Mouse (Mus musculus) erythroblast, embryonic 14.5 days (primary cell): ENCODE measurements around the gene Eif3c. TPM values are rescaled to one million over a fixed set of nuclear protein-coding genes. Genes with fewer than 3 reads are reported as not detected.

Experiments used
- H3K27me3 ChIP-seq: 2 replicates; pipeline ENCODE4 v1.6.1; 2012; ENCODE audit warnings: inconsistent platforms; ENCODE audit not compliant: control insufficient read depth
- H3K36me3 ChIP-seq: 2 replicates; pipeline ENCODE4 v1.6.1; 2012; ENCODE audit warnings: mild to moderate bottlenecking, inconsistent platforms; ENCODE audit not compliant: control insufficient read depth
- H3K4me1 ChIP-seq: 2 replicates; pipeline ENCODE4 v1.6.1; 2012; ENCODE audit warnings: inconsistent platforms; ENCODE audit not compliant: control insufficient read depth
- H3K4me3 ChIP-seq: replicated peaks from 2 replicates; pipeline ENCODE3; 2012; ENCODE audit warnings: moderate library complexity, mild to moderate bottlenecking, inconsistent platforms
- H3K9me3 ChIP-seq: 2 replicates; pipeline ENCODE4 v1.6.1; 2012; ENCODE audit warnings: low read length, inconsistent platforms, mixed read lengths; ENCODE audit not compliant: control insufficient read depth
- GATA1 ChIP-seq: IDR thresholded peaks from 2 replicates; pipeline ENCODE4 v1.6.1; 2012; ENCODE audit warnings: low read length, inconsistent platforms, mixed read lengths
- TAL1 ChIP-seq: IDR thresholded peaks from 3 replicates; pipeline ENCODE4 v1.6.1; 2012; ENCODE audit warnings: low read length, inconsistent platforms, mixed read lengths
- polyA plus RNA-seq: library from polyadenylated mRNA; stranded (reverse); fragments of >175 nt; gene quantifications from 2 replicates; pipeline ENCODE4 v1.2.3, GENCODE M21; 2012

Gene Eif3c
- polyA plus RNA-seq, 1 experiment, result 6.2 TPM

DNA sequence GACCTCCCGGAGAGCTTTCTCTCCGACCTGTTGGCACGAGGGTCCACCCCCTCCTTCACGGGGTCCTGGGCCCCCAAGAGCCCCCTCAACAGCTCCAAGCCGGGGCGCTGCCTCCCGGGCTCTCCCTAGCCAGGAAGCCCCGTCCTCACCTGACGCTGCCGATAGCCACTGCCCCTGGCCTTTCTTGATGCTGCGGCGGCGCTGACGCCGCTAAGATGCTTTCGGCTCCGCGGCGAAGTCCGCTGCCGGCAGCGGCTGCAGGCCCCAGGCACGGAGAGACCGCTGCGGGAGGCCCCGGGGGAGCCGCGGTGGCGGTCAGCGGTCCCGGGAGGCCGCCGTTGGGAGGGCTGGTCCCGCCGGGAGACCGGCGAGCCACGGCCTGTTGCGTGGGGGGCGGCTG lies 63.5 kb downstream of the Eif3c start:
- peaks cover 36% of the 10 kb centered on the region for H3K36me3 ChIP-seq
- H3K4me3 ChIP-seq, result peak overlapping the region; percentile 100
- H3K9me3 ChIP-seq, result no peaks in the 10 kb centered on the region
- TF ChIP-seq TAL1, result no peak
- TF ChIP-seq GATA1, result no peak
- no peaks in the 10 kb centered on the region for H3K27me3 ChIP-seq
- H3K4me1 ChIP-seq, result peaks cover 39% of the 10 kb centered on the region

GRCm38 (mm10) chr7:126502023-126502741 lies 64.0 kb downstream of the Eif3c start:
- H3K4me3 ChIP-seq, result peak overlapping the region; percentile 100
- H3K36me3 ChIP-seq, result peaks cover 41% of the 10 kb centered on the region
- TF ChIP-seq GATA1 (no peak), TAL1 (no peak)
- H3K9me3 ChIP-seq, result no peaks in the 10 kb centered on the region
- H3K27me3 ChIP-seq, result no peaks in the 10 kb centered on the region
- peaks cover 44% of the 10 kb centered on the region for H3K4me1 ChIP-seq

DNA sequence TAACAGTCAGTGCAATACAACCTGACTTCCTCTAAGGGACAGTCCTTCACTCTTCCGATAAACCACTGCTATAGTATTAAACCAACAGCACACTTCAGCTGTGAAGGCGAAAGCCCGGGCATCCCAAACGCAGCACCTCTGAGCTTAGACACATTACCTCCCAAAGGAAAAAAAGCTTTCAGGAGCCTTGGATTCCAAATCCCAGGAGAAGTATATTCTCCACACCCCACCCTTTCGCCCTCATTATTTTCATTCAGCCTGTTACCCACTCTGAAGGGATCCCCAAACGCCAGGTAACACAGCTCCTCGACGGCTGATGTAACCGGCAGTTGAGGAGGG lies 64.6 kb downstream of the Eif3c start:
- peak overlapping the region; percentile 100 for H3K4me3 ChIP-seq
- no peak for TF ChIP-seq GATA1
- no peak for TF ChIP-seq TAL1
- peaks cover 47% of the 10 kb centered on the region for H3K36me3 ChIP-seq
- H3K4me1 ChIP-seq, result peaks cover 46% of the 10 kb centered on the region
- H3K9me3 ChIP-seq, result no peaks in the 10 kb centered on the region
- H3K27me3 ChIP-seq, result no peaks in the 10 kb centered on the region

GRCm38 (mm10) chr7:126499416-126499815 lies 66.8 kb downstream of the Eif3c start:
- no peak overlapping the region for H3K4me3 ChIP-seq
- H3K4me1 ChIP-seq, result peaks cover 45% of the 10 kb centered on the region
- no peak for TF ChIP-seq TAL1
- TF ChIP-seq GATA1, result no peak
- H3K27me3 ChIP-seq, result no peaks in the 10 kb centered on the region
- H3K9me3 ChIP-seq, result no peaks in the 10 kb centered on the region
- H3K36me3 ChIP-seq, result peaks cover 69% of the 10 kb centered on the region

GRCm38 (mm10) chr7:126497966-126498365 lies 68.2 kb downstream of the Eif3c start:
- Histone ChIP-seq H3K4me1 (peaks cover 39% of the 10 kb centered on the region), H3K4me3 (no peak overlapping the region), H3K36me3 (peaks cover 84% of the 10 kb centered on the region), H3K27me3 (no peaks in the 10 kb centered on the region), H3K9me3 (no peaks in the 10 kb centered on the region)
- TF ChIP-seq GATA1 (no peak), TAL1 (no peak)

DNA sequence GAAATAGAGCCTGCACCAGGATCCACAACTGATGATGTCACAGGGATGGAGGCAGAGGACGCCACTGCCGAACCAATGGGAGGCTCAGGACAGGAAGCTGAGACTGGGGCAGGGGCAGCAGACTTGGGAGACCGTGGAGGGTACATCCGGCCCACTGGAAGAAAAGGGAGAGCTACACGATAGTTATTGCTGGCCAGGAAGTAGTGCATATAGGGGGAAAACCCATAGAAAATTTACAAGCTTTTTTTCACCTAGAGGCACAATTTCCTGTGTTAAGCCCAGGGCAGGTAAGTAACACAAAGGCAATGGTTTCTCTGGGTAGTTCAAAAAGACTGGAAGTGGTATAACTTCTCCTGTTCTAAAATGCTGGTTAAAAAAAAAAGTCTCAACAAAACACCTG lies 69.7 kb downstream of the Eif3c start:
- peaks cover 98% of the 10 kb centered on the region for H3K36me3 ChIP-seq
- TF ChIP-seq TAL1 (no peak), GATA1 (no peak)
- no peak overlapping the region for H3K4me3 ChIP-seq
- no peaks in the 10 kb centered on the region for H3K9me3 ChIP-seq
- peaks cover 45% of the 10 kb centered on the region for H3K4me1 ChIP-seq
- H3K27me3 ChIP-seq, result no peaks in the 10 kb centered on the region

Other genes with a start within 250 kb of the Eif3c start
- gene Lat, start 196.8 kb downstream of the Eif3c start, polyA plus RNA-seq, result 0.31 and 0.60 TPM in 2 replicates
- gene Spns1, start 189.0 kb downstream of the Eif3c start, polyA plus RNA-seq, result 3.3 and 5.1 TPM in 2 replicates
- 0.17 and 0.39 TPM in 2 replicates for gene Nfatc2ip, start 169.7 kb downstream of the Eif3c start, polyA plus RNA-seq
- not detected in 2 replicates for gene Cd19, start 151.5 kb downstream of the Eif3c start, polyA plus RNA-seq
- gene Rabep2, start 137.7 kb downstream of the Eif3c start, polyA plus RNA-seq, result 0.67 and 0.68 TPM in 2 replicates
- not detected in 2 replicates for gene Atp2a1, start 103.3 kb downstream of the Eif3c start, polyA plus RNA-seq
- gene Sh2b1, start 91.0 kb downstream of the Eif3c start, polyA plus RNA-seq, result 2.3 and 2.6 TPM in 2 replicates
- gene Tufm, start 79.0 kb downstream of the Eif3c start, polyA plus RNA-seq, result 1.8 and 3.9 TPM in 2 replicates
- 56.8 and 76.8 TPM in 2 replicates for gene Atxn2l, start 63.0 kb downstream of the Eif3c start, polyA plus RNA-seq
- 0.07 and 0.16 TPM in 2 replicates for gene Apobr, start 18.5 kb upstream of the Eif3c start, polyA plus RNA-seq
- 0.14 and 0.22 TPM in 2 replicates for gene Cln3, start 19.4 kb upstream of the Eif3c start, polyA plus RNA-seq
- not detected in 2 replicates for gene Il27, start 28.5 kb upstream of the Eif3c start, polyA plus RNA-seq
- gene Nupr1, start 64.5 kb upstream of the Eif3c start, polyA plus RNA-seq, result 0.27 and 0.35 TPM in 2 replicates
- gene Sgf29, start 82.9 kb upstream of the Eif3c start, polyA plus RNA-seq, result 4.0 and 6.3 TPM in 2 replicates
- gene Sult1a1, start 110.0 kb upstream of the Eif3c start, polyA plus RNA-seq, result not detected in 2 replicates
- gene Bola2, start 129.0 kb upstream of the Eif3c start, polyA plus RNA-seq, result 14.2 and 14.8 TPM in 2 replicates
- gene Slx1b, start 129.4 kb upstream of the Eif3c start, polyA plus RNA-seq, result 0.21 and 0.33 TPM in 2 replicates
- gene Coro1a, start 141.4 kb upstream of the Eif3c start, polyA plus RNA-seq, result 1.5 and 2.4 TPM in 2 replicates
- 16.3 and 18.0 TPM in 2 replicates for gene Mapk3, start 193.2 kb upstream of the Eif3c start, polyA plus RNA-seq
- gene Gdpd3, start 199.9 kb upstream of the Eif3c start, polyA plus RNA-seq, result 0.36 TPM in 1 of 2 replicates, not detected in the other
- 156 and 161 TPM in 2 replicates for gene Ypel3, start 210.5 kb upstream of the Eif3c start, polyA plus RNA-seq
- 3.6 and 4.0 TPM in 2 replicates for gene Tbx6, start 215.1 kb upstream of the Eif3c start, polyA plus RNA-seq
- 11.0 and 12.3 TPM in 2 replicates for gene Ppp4c, start 226.1 kb upstream of the Eif3c start, polyA plus RNA-seq
- 0.02 TPM in 1 of 2 replicates, not detected in the other for gene Fam57b, start 231.3 kb upstream of the Eif3c start, polyA plus RNA-seq